Mouse (Mus musculus): ENCODE measurements around the gene Slc10a4.
"Not testable (repeated sequence)": the region's sequence is repeated elsewhere in the genome, so short reads cannot be mapped to it uniquely, and the experiment has no call there.

The Slc10a4 gene

DNA sequence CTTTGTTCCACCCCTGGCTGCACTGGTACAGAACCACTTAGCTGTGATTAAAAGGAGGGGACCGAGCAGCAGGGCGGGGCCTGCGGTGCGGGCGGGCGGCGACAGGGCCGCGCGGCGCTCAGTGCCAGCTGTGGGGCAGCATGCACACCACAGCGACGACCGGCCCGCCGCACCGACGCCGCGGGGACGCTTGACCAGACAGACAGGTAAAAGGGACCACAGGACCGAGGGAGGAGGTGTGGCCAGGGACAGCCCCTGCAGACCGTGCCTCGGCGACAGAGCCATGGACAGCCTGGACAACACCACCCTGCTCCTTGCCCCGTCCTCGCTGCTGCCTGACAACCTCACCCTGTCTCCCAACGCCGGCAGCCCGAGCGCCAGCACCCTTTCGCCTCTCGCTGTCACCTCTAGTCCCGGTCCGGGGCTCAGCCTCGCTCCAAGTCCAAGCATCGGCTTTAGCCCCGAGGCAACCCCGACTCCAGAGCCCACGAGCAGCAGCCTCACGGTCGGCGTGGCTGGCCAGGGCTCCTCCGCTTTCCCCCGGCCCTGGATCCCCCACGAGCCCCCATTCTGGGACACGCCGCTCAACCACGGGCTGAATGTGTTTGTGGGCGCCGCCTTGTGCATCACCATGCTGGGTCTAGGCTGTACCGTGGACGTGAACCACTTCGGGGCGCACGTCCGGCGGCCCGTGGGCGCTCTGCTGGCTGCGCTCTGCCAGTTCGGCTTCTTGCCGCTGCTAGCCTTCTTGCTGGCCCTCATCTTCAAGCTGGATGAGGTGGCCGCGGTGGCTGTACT is at the start of gene Slc10a4:
TSS of gene Slc10a4 (plus strand) at position 100 of the 798 bp plus-strand sequence.
- DNase-seq (ENCODE audit: low spot score in 2 of 2), result no peak

DNA sequence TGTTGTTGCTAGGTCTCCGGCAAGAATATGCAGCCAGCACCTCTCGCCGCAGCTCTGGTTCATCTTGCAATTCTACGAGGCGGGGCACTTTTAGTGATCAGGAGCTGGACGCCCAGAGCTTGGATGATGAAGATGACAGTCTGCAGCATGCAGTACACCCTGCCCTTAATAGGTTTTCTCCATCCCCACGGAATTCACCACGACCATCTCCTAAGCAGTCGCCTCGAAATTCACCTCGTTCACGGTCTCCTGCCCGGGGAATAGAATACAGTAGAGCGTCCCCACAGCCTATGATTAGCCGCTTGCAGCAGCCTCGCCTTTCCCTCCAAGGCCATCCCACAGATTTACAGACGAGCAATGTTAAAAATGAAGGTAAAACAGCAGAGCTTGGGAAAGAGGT is 49.4 kb upstream of the Slc10a4 start:
- DNase-seq (ENCODE audit: low spot score in 2 of 2), result no peak

DNA sequence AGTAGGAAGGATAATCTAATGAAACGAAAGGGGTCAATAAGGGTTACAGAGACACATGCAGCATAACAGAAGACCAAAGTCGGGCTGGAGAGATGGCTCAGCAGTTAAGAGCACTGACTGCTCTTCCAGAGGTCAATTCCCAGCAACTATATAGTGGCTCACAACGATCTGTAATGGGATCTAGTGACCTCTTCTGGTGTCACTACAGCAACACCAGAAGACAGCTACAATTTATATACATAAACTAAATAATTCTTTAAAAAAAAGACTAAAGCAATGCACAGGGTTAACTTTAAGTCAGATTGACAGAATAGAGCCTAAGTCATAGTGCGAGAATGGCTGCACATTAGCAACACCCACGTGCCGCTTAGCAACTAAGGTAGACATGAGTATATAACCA is 46.6 kb upstream of the Slc10a4 start:
- no peak for DNase-seq (ENCODE audit: low spot score in 2 of 2)

DNA sequence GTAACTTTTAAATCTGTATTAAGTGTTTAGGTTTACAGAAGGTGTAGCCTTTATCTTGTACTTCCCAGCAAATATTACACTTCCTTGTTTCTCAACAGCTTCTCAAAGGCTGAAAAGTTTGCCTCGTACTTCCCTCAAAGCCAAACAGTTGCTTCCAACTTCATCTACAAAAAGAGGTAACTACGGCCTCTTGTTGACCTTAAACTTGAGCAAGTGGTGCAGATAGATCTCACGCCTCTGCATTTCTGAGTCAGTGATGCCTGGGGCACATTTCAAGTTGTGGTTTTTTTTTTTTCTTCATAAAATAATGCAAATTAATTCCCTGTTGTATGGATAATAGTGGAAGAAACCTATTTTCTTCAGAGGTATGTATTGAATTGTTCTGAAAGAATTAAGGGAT is 41.0 kb upstream of the Slc10a4 start:
- DNase-seq (ENCODE audit: low spot score in 2 of 2), result no peak

DNA sequence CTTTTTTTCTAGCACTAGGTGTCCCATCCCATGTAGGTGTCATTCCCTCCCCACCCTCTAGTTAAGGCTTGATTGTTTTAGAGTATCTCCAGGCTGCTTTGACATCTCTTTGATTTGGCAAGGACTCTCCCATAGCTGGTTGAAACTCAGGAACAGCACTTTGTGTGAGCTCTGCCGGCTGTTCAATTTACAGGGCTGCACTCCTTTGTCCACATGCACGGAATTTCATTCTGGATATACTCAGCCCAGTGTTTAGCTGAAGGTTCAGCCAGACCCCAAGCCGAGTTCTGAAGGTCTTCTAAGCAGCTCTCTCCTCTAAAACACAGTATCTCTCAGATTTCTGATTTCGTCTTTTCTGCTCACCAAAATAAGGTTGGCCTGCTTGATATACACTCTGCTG is 34.2 kb upstream of the Slc10a4 start:
- no peak for DNase-seq (ENCODE audit: low spot score in 2 of 2)

DNA sequence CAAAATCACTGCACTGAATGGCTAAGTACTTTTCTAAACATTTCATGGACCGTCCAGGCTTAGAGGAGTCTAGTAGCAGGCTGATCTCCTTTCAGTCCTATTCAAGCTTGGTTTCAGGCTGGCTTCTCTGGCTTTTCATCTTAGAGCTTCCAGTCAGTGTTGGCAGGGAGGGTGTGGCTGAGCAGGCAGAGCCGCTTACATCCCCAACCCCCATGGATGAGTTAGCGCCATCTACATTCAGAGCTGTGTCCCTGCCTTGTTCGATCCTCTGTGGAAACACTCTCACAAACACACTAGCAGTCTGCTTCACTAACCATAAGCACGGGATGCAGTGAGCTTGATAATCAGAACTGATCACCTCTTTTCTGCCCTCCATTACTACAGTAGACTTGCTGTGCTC is 33.7 kb upstream of the Slc10a4 start:
- DNase-seq (ENCODE audit: low spot score in 2 of 2), result no peak

DNA sequence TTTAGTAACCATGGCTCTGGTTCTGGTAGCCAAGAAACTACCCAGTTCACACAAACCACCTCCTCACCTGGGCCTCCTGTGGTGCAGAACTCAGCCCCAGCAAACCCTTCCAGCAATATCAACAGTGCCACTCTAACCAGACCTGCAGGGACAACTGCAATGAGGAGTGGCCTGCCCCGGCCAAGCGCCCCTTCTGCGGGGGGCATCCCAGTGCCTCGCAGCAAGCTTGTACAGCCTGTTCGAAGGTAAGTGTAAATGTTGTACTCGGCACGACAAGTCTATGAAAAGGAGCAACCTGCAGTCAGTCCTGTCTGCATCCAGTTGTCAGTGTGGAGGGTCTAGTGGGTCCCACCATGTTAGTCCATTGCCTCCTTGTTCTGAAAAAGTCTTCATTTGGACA is 32.1 kb upstream of the Slc10a4 start, which contains the start of gene Gm10135:
TSS of gene Gm10135 (minus strand) at position 101 of the 400 bp plus-strand sequence.
- no peak for DNase-seq (ENCODE audit: low spot score in 2 of 2)

DNA sequence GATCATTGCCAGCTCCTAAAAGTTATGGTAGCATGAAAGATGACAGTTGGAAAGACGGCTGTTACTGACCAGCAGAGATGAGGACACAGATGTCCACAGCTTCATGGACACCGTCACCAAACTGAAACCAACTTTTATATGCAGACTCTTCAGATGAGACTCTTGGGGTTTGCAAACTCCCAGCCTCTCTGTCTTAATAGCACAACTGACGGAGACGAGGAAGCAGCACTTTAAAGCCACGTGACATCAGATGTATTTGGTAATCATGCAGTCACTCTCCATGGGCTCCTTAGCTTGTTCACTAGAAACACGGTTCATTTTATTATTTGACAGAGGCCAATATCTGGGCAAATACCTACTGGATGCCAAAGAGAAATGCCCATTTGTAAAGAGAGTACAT is 30.7 kb upstream of the Slc10a4 start:
- DNase-seq (ENCODE audit: low spot score in 2 of 2), result no peak

DNA sequence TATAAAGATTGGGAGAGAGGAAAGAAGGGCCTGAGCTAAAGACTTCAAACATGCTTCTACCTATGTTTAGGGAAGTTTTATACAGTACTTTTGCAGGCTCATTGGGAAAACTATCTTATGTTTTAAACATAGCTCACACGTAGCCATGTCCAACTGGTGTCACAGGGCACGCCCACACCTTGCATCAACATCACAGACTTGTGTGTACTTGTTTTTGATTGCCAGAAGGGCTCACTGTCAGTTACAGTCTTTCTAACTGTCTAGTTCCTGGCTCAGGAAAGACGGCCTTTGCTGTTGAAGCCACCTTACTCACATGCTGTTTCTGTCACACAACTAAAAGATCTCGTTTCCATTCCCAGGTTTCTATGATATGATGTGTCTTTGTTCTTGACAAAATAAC is 30.1 kb upstream of the Slc10a4 start:
- DNase-seq (ENCODE audit: low spot score in 2 of 2), result no peak

DNA sequence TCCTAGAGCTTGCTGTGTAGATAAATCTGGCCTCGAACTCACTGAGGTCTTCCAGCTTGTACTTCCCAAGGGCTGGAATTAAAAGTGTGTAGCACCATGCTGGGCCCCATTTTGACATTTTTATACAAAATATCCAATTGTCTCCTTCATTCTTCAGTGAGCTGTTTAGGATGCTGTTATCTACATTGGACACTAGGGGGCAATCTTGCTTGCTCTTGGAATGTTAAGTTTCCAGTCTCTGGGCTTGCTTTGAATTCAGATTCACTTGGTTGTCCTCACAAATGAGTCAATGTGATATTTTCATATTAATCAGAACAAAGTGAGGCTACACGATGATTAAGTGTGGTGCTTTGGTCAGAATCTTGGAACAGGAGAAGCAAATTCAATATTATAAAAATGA is 22.6 kb upstream of the Slc10a4 start:
- DNase-seq (ENCODE audit: low spot score in 2 of 2), result no peak

DNA sequence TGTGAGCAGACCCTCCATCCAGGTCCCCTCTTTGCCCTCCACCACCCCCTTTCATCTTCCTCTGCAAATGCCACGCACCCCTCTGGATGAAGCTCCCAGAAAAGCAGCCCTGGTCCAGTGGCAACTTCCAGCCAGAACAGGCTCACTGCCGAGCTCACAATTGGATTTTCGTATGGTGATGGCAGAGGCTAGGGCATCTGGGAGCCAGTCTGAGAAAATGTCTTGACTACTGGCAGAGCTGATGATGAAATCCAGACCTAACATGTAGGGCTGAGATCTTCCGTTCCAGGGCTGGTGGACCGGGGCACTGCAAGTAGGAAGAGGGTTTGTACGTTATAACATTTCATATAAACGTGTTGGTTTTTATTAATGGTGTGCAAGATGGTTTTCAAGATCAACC is 18.9 kb upstream of the Slc10a4 start:
- DNase-seq (ENCODE audit: low spot score in 2 of 2), result no peak

DNA sequence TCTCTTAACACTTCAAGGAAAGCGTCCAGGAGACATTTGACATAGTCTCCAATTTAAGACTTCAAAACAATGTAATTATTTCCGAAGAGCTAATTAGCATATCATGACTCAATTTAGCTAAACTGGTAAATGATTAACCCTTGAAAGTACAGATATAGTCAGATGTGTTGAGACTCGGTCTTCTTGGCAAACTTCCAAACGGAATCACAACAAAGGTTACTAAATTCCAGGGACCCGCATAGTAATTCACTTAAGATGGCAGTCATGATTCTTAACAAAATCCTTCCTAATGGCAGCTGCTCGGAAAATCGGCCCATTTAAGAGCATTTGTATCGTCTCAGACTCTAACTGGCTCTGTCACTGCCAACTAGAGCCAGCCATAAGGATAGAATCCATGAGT is 16.9 kb upstream of the Slc10a4 start:
- DNase-seq (ENCODE audit: low spot score in 2 of 2), result no peak

DNA sequence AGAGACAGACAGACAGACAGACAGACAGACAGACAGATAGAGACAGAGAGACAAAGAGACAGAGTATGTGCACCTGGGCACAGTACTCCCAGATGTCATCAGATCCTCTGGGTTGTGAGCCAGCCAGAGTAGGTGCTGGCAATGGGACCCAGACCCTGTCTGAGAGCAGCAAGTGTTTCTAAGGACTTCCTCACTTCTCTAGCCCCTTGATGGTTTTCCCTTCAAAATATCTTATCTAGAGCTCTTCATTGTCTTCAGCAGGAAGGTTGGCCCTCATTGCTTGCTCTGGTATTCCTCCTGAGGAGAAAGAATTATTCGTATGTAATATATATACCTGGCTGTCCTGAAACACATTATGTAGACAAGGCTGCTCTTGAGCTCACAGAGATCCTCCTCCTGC is 14.2 kb upstream of the Slc10a4 start:
- DNase-seq (ENCODE audit: low spot score in 2 of 2), result no peak

DNA sequence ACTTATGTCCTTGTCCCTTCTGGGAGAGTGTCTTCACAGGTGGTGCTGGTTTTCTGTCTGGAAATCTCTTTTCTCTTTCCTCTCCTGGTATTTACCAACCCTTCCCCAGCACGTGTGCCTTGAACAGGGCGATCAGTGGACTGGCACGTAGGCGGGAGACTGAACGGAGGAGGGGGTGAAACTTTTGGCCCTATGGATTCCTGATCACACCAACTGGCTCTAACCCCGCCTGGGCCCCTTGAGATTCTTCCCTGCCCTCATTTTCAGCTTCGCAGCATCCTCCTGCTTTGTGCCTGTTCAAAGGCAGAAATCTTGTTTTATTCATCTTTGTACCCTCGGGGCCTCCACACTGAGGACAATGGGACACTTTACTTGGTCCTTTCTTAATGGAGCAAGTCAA is 12.3 kb upstream of the Slc10a4 start:
- no peak for DNase-seq (ENCODE audit: low spot score in 2 of 2)

DNA sequence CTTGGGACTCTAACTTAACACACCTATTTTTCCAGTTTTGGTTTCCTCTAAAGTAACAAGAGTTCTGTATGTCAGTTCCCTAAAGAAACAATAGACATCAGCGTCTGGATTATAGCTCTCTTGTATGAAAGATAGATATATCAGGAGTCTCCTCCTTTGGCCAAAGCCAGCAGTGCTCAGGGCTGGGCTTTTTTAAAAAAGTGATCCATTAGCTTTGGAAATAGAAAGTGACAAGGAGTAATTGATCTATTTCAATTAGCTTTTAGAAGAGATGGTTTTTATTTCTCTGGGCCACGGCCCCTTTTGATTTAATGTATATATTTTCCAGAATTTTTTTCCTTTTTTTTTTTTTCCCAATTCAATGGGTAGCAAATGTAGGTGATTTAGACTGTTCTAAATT is 11.8 kb upstream of the Slc10a4 start:
- no peak for DNase-seq (ENCODE audit: low spot score in 2 of 2)

DNA sequence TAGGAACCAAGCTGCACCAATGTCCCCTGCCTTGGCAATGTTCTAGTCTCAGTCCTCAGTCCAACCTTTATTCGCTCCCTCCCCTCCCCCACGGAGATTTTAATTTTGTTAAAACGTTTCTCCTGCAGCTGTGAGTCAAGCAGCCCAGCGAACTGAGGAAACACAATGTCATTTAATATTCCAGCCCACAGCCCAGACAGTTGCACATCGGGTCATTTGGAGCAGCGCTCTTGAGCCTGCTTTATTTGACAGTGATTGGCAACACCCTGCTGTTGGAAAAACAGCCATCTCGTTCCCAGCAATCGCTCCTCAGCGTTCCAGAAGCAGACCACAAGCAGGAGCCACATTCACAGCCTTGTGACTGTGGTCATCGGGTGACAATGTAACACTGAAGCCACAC is 11.3 kb upstream of the Slc10a4 start:
- DNase-seq (ENCODE audit: low spot score in 2 of 2), result no peak

DNA sequence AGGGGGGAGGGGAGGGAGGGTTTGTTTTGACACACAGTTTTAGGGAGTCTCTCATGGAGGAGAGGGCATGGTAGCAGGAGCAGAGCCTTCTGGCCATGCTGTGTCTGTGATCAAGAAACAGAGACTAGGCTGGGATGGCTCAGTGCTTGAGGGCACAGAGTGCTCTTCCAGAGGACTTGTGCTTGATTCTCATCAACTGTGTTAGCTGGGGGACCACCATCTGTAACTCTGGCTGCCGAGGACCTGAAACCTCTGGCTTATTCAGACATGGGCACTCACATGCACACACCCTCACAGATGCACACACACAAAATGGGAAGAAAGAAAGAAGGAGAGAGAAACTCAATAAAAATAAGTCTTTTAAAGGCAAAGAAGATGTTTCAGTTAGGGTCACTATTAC is 8.1 kb upstream of the Slc10a4 start:
- not testable (repeated sequence) for DNase-seq (ENCODE audit: low spot score in 2 of 2)

DNA sequence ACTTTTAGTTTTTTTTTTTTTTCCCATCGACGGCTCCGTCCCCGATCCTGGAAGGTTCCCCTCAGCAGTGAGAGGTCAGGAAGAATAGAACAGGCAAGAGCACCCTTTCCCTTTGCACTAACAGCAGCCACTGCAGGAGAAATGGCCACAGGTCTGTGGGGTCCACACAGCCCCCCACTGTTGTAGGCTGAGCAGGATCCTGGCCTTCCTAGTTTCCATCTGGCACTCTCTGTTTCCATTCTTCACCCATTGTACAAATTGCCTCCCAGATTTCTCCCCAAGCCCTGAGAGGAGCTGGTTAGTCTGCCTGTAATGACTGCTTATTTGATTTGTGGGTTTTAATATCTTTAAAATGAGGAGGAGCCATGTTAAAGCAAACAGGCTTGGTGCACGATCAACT is 2.6 kb upstream of the Slc10a4 start:
- DNase-seq (ENCODE audit: low spot score in 2 of 2), result no peak

DNA sequence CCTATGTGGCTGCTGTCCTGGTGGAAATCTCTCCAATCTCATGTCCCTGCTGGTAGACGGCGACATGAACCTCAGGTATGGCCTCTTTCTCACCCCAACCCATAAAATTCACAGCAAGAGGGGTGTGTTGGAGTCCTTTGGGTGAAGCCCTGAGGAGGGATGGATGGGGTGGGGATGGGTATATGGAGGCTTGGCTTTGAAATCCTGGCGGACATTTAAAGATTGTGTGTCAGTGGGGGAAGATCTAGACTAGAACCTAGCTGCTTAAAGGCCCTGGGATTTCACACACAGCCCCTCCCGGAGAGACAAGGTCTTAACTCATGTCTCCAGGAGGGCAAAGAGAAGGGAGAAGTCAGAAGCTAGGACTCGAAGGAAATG is 888 bp downstream of the Slc10a4 start:
- no peak for DNase-seq (ENCODE audit: low spot score in 2 of 2)

DNA sequence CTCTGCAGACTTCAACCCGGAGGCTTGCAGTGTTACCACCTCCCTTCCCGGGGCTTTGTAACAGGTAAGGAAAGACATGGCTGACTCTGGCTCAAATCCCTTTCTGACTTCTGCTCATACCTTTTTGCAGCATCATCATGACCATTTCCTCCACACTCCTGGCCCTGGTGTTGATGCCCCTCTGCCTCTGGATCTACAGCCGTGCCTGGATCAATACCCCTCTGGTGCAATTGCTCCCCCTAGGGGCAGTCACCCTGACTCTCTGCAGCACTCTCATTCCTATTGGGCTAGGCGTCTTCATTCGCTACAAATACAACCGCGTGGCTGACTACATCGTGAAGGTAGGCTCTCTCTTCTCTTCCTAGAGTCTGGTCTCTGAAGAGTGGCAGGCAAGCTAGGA is 1.5 kb downstream of the Slc10a4 start:
- not testable (repeated sequence) for DNase-seq (ENCODE audit: low spot score in 2 of 2)

DNA sequence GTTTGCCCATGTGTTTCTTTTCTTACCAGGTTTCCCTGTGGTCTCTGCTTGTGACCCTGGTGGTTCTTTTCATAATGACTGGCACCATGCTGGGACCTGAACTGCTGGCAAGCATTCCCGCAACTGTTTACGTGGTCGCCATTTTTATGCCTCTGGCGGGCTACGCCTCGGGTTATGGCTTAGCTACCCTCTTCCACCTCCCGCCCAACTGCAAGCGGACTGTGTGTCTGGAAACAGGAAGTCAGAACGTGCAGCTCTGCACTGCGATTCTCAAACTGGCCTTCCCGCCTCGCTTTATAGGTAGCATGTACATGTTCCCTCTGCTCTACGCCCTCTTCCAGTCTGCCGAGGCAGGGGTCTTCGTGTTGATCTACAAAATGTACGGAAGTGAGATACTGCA is 5.1 kb downstream of the Slc10a4 start:
- DNase-seq (ENCODE audit: low spot score in 2 of 2), result not testable (repeated sequence)

DNA sequence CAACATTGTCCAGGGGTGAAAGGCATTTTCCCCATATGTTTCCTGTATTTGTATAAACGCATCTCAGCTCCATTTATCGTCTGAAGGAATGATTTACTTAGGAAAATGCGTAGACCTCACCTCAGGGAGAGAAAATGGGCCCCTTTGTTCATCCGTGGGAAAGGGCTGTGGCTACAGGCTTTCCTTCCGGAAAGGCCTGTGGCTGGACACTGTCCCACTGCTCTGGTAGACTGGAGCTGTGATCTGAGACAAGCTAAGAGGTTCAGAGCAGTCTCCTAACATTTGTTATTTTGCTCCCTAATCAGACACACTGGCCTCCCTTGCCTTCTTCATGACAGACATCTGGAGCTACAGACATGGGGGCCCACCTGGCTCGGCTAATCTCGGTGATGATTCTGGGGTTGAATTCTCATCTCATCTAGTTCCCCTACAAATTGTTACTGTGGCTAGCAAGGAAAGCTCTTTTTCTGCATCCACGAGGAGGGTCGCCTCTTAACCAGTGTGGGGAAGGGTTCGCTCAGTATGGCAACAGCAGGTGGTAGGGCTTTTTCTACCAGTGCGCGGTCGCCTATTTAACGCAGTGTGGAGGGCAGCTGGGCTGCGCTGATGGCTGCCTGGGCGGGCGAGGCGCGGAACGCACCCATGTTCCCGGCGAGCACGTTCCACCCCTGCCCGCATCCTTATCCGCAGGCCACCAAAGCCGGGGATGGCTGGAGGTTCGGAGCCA is 6.4 kb downstream of the Slc10a4 start:
- DNase-seq (ENCODE audit: low spot score in 2 of 2), result not testable (repeated sequence)

DNA sequence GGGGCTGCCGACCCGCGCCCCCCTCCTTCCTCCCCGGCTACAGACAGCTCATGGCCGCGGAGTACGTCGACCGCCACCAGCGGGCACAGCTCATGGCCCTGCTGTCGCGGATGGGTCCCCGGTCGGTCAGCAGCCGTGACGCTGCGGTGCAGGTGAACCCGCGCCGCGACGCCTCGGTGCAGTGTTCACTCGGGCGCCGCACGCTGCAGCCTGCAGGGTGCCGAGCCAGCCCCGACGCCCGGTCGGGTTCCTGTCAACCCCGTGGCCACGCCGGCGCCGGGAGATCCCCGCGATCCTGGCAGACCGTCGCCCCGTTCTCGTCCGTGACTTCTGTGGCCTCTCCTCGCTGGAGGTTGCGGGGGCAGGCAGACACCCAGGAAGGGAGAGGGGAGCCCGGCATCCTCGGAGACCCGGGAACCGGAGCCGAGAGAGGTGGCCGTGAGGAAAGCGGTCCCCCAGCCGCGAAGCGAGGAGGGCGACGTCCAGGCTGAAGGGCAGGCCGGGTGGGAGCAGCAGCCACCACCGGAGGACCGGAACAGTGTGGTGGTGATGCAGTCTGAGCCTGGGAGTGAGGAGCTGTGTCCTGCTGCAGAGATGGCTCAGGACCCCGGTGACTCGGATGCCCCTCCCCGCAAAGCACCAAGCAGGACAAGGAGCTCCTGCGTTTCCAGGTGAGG is 7.1 kb downstream of the Slc10a4 start:
- not testable (repeated sequence) for DNase-seq (ENCODE audit: low spot score in 2 of 2)

Data from frontal cortex, postnatal 25 days (tissue).